ENCODE assay signal across 9 mouse cellular contexts in genomic region chr4:34429456-34430235, GRCm38 (mm10).
A peak's percentile ranks its signal among the peaks of the same experiment; 100 is the strongest.
DNase-seq lines count a peak whose midpoint lies in the region; ATAC-seq and TF ChIP-seq lines count a peak whose summit lies in the region.
"Had no signal": no experiment of that assay in that cellular context is flagged by ENCODE, and none has a peak within 500 bp of the region (broad histone marks: within the 10 kb centered on the region; RNA-seq: fewer than 3 reads in every experiment).

No protein-coding gene starts in this region.

- DNase-seq in left cerebral cortex, adult 11 months (ENCODE audit: low spot score) = peak; percentile 17
- no peak for DNase-seq in left cerebral cortex, postnatal 4 days
- DNase-seq in layer of hippocampus, adult 9-10 months (ENCODE audit: low spot score) = peak; percentile 10
- DNase-seq in spleen, postnatal 36 days (ENCODE audit: low spot score in 2 of 2) = peak; percentile 35 to 42
- no peak for DNase-seq in urinary bladder, adult 2 months (ENCODE audit: low spot score)
- no peak for DNase-seq in kidney, postnatal 14 days
- no peak for DNase-seq in forebrain, embryonic 14.5 days (ENCODE audit: low spot score)

- H3K4me2 ChIP-seq in forebrain, embryonic 14.5 days (ENCODE audit: low read length) = no peak overlapping the region

- H3K9ac ChIP-seq in forebrain, embryonic 14.5 days (ENCODE audit: low read length) = no peak overlapping the region

- ATAC-seq in forebrain, embryonic 14.5 days = no peak
- ATAC-seq: Patski had no signal

- peak; percentile 24; the same call in 1 of the 2 replicates for TF ChIP-seq CTCF in bone marrow macrophage, adult 2 months (IDR thresholded peaks at IDR 0.05; ENCODE audit: low read depth, low read length)

- no peaks in the 10 kb centered on the region for H3K27me3 ChIP-seq in forebrain, embryonic 14.5 days (replicated peaks; ENCODE audit: control insufficient read depth, insufficient read depth, low read length)
- H3K27me3 ChIP-seq: Patski had no signal

- no peak overlapping the region for H3K4me3 ChIP-seq in bone marrow macrophage, adult 2 months (ENCODE audit: insufficient read depth, low read length)
- no peak overlapping the region for H3K4me3 ChIP-seq in forebrain, embryonic 14.5 days (ENCODE audit: low read depth, low read length)

- WGBS in forebrain, embryonic 14.5 days = 81% methylated on average over 22 of the region's 22 CpGs

- intact Hi-C loops in left cerebral cortex, postnatal 4 days (cut with DNase I) = no loop called here

- H3K9me3 ChIP-seq in forebrain, embryonic 14.5 days (replicated peaks; ENCODE audit: control insufficient read depth, low read length) = no peaks in the 10 kb centered on the region

- no peaks in the 10 kb centered on the region for H3K4me1 ChIP-seq in bone marrow macrophage, adult 2 months (ENCODE audit: control insufficient read depth, insufficient read depth, low read length)
- no peaks in the 10 kb centered on the region for H3K4me1 ChIP-seq in forebrain, embryonic 14.5 days (ENCODE audit: control insufficient read depth, insufficient read depth, low read length)

- no peaks in the 10 kb centered on the region for H3K36me3 ChIP-seq in forebrain, embryonic 14.5 days (ENCODE audit: control insufficient read depth, insufficient read depth, low read length)

- TF ChIP-seq POLR2A in bone marrow macrophage, adult 2 months (IDR thresholded peaks at IDR 0.05; ENCODE audit: borderline replicate concordance, low read depth, low read length) = no peak

- no peak overlapping the region for H3K27ac ChIP-seq in bone marrow macrophage, adult 2 months (ENCODE audit: insufficient read depth, low read depth, low read length)
- no peak overlapping the region for H3K27ac ChIP-seq in forebrain, embryonic 14.5 days (ENCODE audit: low read depth, low read length)

Comparison
In these comparisons a context has a peak if more than half of its experiments do, and no peak if none do; other contexts are left out.
1. DNase-seq: peak in left cerebral cortex, adult 11 months (single experiment), layer of hippocampus, adult 9-10 months (single experiment) and spleen, postnatal 36 days (2 of 2); none in left cerebral cortex, postnatal 4 days (single experiment), urinary bladder, adult 2 months (single experiment), kidney, postnatal 14 days (single experiment) and forebrain, embryonic 14.5 days (single experiment).